Mouse (Mus musculus) neural tube, embryonic 15.5 days (tissue): Measurements from ENCODE around the gene Rnf38. TPM values are rescaled to one million over a fixed set of nuclear protein-coding genes. Genes with fewer than 3 reads are reported as not detected.

ENCODE experiments used
- ATAC-seq: fragments of 200-750 bp; cut with Nextera tagmentation; 2 replicates; pipeline ENCODE4 v1.8.0; 2017; ENCODE audit warnings: mild to moderate bottlenecking, moderate TSS enrichment, moderate library complexity; ENCODE audit not compliant: low FRiP score
- H3K27ac ChIP-seq: fragments of 300-500 bp; sonication (generic); replicated peaks from 2 replicates; pipeline ENCODE4 v1.5.1; 2015; ENCODE audit warnings: mild to moderate bottlenecking, inconsistent platforms
- H3K27me3 ChIP-seq: fragments of 300-500 bp; sonication (generic); replicated peaks from 2 replicates; pipeline ENCODE4 v1.6.1; 2015; ENCODE audit warnings: inconsistent platforms
- H3K36me3 ChIP-seq: fragments of 300-500 bp; sonication (generic); 2 replicates; pipeline ENCODE4 v1.6.1; 2015; ENCODE audit warnings: inconsistent platforms
- H3K4me1 ChIP-seq: fragments of 300-500 bp; sonication (generic); 2 replicates; pipeline ENCODE4 v1.6.1; 2015; ENCODE audit warnings: inconsistent platforms
- H3K4me2 ChIP-seq: fragments of 300-500 bp; sonication (generic); 2 replicates; pipeline ENCODE4 v1.6.1; 2015; ENCODE audit warnings: inconsistent platforms, mild to moderate bottlenecking, moderate library complexity
- H3K4me3 ChIP-seq: fragments of 300-500 bp; sonication (generic); replicated peaks from 2 replicates; pipeline ENCODE4 v1.5.1; 2015; ENCODE audit warnings: mild to moderate bottlenecking, inconsistent platforms
- H3K9ac ChIP-seq: fragments of 300-500 bp; sonication (generic); replicated peaks from 2 replicates; pipeline ENCODE4 v1.6.1; 2015; ENCODE audit warnings: mild to moderate bottlenecking, inconsistent platforms
- H3K9me3 ChIP-seq: fragments of 300-500 bp; sonication (generic); replicated peaks from 2 replicates; pipeline ENCODE4 v1.6.1; 2016; ENCODE audit warnings: inconsistent platforms
- WGBS: fragments of 180-500 bp; shearing (Covaris S2); methylation state at CpG from one replicate; pipeline ENCODE4 v1.1.7; 2015; ENCODE audit warnings: mixed read lengths; 5-methylcytosine and 5-hydroxymethylcytosine counted together
- polyA plus RNA-seq: library from polyadenylated mRNA; unstranded; fragments of >200 nt; fragmentation: Nextera tagmentation; extraction: Ambion mirVana; gene quantifications from 2 replicates; pipeline ENCODE4 v1.2.1, GENCODE M21; 2015

The Rnf38 gene
- polyA plus RNA-seq, 1 experiment from 2014 or later: 23.4 TPM

DNA sequence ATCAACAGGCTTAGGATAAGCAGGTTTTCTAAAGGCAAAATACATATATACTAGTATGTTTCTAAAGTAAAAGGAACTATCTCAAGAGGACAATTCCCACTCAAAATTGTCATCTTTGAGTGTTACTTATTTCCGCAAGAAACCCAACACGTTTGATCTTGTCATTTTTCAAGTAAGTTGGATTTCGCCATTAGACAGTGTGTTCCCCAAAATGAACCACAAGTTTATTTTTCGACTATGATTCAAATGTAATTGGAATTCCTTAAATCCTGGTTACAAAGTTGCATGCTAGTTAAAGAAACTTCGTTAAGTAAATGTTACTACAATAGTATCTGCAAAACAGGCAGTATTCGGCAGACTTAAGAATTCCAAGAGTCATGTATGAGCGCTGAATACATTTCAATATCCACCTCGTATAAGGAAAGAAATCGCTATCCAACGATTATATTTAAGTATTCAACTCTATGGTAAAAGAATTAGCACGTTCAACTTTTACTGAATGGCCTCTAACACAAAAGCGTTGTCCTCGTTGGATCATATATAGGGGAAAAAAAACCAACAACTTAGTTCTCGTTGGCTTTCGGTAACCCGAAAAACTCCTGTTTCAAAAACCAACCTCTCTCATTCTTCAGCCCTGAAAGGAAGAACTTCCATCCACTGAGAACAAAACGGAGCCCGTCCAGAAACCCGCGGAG is 66.7 kb downstream of the Rnf38 start:
- WGBS: 4% methylated on average over 20 of the region's 20 CpGs
- Histone ChIP-seq H3K9me3 (no peaks in the 10 kb centered on the region), H3K4me3 (peak overlapping the region; percentile 93), H3K4me2 (peak overlapping the region; percentile 61), H3K27me3 (no peaks in the 10 kb centered on the region), H3K4me1 (peaks cover 38% of the 10 kb centered on the region), H3K27ac (peak overlapping the region; percentile 97), H3K36me3 (no peaks in the 10 kb centered on the region), H3K9ac (peak overlapping the region; percentile 91)
- ATAC-seq: no peak

DNA sequence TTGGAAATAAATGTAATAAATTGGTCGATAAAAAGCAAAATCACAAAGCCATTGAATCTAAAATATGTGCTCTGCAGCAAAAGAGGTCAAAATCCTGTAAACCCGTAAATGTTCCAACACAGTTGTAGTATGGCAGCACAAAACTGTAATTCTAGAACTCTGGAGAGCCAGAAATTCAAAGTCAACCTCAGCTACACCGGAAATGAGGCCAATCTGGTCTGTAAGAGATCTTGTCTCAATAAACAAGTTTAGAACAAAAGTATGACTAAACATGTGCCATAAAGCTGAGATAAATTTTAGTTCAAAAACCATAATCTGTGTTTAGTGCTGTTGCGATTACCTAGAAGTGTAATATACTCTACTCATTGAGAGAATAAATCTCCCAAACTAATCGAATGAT is 69.0 kb downstream of the Rnf38 start:
- H3K36me3 ChIP-seq: no peaks in the 10 kb centered on the region
- no peak overlapping the region for H3K27ac ChIP-seq
- H3K4me1 ChIP-seq: peaks cover 51% of the 10 kb centered on the region
- H3K27me3 ChIP-seq: no peaks in the 10 kb centered on the region
- ATAC-seq: no peak
- no peak overlapping the region for H3K4me3 ChIP-seq
- WGBS: 68% methylated on average over 5 of the region's 5 CpGs
- no peak overlapping the region for H3K9ac ChIP-seq
- H3K4me2 ChIP-seq: 0 out of 2 replicates have a peak overlapping the region, but pooled peaks have one; percentile 7
- H3K9me3 ChIP-seq: no peaks in the 10 kb centered on the region

DNA sequence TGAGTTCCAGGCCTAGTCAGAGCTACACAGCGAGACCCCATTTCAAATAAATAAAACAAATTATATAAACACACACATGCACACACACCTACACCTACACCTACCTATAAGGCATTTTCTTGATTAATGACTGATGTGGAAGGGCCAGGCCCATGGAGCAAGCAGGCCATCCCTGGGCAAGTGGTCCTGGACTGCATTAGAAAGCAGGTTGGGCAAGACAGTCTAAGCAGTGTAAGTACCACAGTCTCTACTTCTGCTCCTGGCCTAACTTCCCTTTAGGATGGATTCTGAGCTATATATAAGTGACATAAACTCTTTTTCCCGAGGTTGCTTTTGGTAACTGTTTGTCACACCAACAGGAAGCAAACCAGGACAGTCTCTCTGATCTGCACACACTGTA is 70.6 kb downstream of the Rnf38 start:
- no peak for ATAC-seq
- WGBS: 78% methylated on average over 2 of the region's 2 CpGs
- H3K9me3 ChIP-seq: no peaks in the 10 kb centered on the region
- no peak overlapping the region for H3K9ac ChIP-seq
- H3K4me3 ChIP-seq: no peak overlapping the region
- H3K27ac ChIP-seq: no peak overlapping the region
- H3K27me3 ChIP-seq: no peaks in the 10 kb centered on the region
- peaks cover 48% of the 10 kb centered on the region for H3K4me1 ChIP-seq
- H3K4me2 ChIP-seq: no peak overlapping the region
- H3K36me3 ChIP-seq: no peaks in the 10 kb centered on the region

DNA sequence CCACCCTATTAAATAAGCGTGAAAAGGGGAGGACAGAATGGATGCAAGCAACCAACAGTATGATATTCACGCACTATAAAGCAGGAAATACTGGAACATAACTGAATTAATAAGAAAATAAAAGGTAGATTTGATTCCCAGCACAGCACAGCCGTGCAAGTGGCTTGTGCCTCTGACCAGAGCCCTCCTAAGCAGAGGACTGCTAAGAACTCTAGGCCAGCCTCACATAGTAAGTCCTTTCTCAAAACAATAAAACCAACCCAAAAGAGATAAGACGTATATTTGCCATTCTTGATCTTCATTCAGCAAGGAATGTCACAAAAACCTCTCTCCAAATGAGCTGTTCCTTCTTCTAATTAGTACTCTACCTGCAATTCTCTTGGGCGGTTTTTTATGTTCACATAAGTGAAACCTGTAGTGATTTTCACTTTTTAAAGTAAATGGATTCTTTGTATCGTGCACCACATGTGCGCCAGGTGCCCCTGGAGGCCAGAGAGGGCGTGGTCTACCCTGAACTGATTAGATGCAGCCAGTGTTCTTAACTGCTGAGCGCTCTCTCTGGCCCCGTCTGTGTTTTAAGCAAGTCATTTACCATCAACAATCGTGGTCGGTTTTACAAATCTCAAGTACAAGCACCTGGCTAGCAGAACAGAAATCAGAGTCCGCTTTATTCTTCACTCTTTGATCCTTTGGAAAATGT is 72.4 kb downstream of the Rnf38 start:
- H3K4me2 ChIP-seq: no peak overlapping the region
- H3K27ac ChIP-seq: no peak overlapping the region
- 51% methylated on average over 13 of the region's 13 CpGs for WGBS
- H3K4me3 ChIP-seq: no peak overlapping the region
- H3K9ac ChIP-seq: no peak overlapping the region
- no peaks in the 10 kb centered on the region for H3K27me3 ChIP-seq
- no peak for ATAC-seq
- no peaks in the 10 kb centered on the region for H3K36me3 ChIP-seq
- no peaks in the 10 kb centered on the region for H3K9me3 ChIP-seq
- H3K4me1 ChIP-seq: peaks cover 49% of the 10 kb centered on the region

DNA sequence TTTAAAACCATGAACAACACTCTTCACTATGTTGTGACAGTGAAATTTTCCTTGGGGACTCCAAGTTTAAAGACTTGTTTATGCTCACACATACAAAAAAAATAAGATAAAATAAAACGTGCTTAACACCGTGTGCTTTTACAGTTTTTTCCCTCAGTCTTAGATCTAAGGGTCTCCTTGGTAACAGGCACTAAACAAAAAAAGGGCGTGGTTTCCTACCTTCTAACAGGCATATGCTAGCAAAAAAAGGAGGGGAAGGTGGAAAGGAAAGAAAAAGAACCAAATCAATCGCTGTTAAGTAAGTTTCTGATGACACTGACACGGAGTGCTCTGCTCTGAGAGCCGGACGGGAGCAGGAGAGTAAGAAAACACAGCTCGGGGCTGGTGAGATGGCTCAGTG is 73.8 kb downstream of the Rnf38 start:
- no peaks in the 10 kb centered on the region for H3K9me3 ChIP-seq
- ATAC-seq: no peak
- no peaks in the 10 kb centered on the region for H3K36me3 ChIP-seq
- no peak overlapping the region for H3K27ac ChIP-seq
- WGBS: 84% methylated on average over 8 of the region's 8 CpGs
- H3K27me3 ChIP-seq: no peaks in the 10 kb centered on the region
- no peak overlapping the region for H3K4me2 ChIP-seq
- H3K4me3 ChIP-seq: no peak overlapping the region
- H3K9ac ChIP-seq: no peak overlapping the region
- peaks cover 38% of the 10 kb centered on the region for H3K4me1 ChIP-seq

DNA sequence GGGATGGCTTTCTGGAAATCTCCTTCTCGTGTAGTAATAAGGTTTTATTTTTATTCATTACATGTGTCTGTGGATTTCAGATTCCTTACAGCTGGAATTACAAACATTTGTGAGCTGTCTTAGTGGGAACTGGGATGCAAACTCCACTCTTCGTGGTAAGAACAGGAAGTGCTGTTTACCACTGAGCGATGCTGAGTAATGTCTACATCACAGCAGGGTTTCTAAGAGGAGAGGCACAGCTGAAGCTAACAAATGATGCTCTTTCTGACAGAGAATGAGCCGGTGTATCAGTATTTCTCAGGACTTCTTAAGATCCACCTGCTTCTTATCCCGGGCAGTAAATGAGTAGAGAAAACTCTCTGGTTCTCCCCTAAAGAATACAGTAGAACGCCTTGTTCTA is 77.1 kb downstream of the Rnf38 start:
- no peaks in the 10 kb centered on the region for H3K36me3 ChIP-seq
- no peak overlapping the region for H3K4me3 ChIP-seq
- H3K9me3 ChIP-seq: no peaks in the 10 kb centered on the region
- H3K27me3 ChIP-seq: no peaks in the 10 kb centered on the region
- no peak overlapping the region for H3K27ac ChIP-seq
- ATAC-seq: no peak
- H3K4me1 ChIP-seq: peaks cover 14% of the 10 kb centered on the region
- 60% methylated on average over 6 of the region's 6 CpGs for WGBS
- no peak overlapping the region for H3K4me2 ChIP-seq
- no peak overlapping the region for H3K9ac ChIP-seq

DNA sequence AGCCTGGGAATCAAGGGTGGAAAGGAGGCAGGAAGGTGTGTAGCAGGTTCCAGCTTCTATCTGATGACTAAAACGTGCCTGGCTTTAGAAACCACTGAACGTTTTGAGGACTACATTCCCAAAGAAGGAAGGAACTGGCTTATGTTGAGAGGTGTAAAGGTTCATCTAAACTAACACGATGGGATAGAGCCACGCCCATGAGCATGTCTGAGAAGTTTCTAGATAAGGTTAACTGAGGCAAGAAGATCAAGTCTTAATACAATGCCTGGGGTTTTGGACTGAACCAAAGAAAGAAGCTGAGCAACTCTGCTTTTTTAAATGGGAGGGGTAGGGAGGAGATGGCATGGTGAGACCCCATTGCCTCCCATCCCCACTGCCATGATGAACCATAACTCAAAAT is 78.7 kb downstream of the Rnf38 start:
- H3K27me3 ChIP-seq: no peaks in the 10 kb centered on the region
- H3K36me3 ChIP-seq: peaks cover 10% of the 10 kb centered on the region; the same call in 1 of the 2 replicates
- no peak for ATAC-seq
- no peak overlapping the region for H3K4me3 ChIP-seq
- H3K9ac ChIP-seq: no peak overlapping the region
- H3K9me3 ChIP-seq: no peaks in the 10 kb centered on the region
- 96% methylated on average over 4 of the region's 4 CpGs for WGBS
- 0 out of 2 replicates have a peak, but pooled peaks cover 5% of the 10 kb centered on the region for H3K4me1 ChIP-seq
- no peak overlapping the region for H3K4me2 ChIP-seq
- H3K27ac ChIP-seq: no peak overlapping the region

DNA sequence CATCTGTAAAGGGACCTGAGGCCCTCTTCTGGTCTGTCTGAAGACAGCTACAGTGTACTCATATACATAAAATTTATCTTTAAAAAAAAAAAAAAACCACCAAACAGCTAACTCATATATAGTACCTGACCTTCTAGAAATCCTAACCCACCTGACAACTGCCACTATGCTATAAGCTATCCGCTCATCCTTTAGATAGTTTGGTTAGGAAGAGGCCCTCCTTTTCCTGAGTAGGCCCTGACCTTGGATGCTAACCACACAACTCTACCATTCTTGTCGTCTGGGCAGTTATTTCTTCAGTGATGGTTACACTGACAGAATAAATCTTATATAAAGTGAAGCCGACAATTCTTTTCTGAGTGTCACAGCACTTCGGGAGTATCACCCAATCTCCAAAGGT is 80.7 kb downstream of the Rnf38 start:
- no peak overlapping the region for H3K4me2 ChIP-seq

DNA sequence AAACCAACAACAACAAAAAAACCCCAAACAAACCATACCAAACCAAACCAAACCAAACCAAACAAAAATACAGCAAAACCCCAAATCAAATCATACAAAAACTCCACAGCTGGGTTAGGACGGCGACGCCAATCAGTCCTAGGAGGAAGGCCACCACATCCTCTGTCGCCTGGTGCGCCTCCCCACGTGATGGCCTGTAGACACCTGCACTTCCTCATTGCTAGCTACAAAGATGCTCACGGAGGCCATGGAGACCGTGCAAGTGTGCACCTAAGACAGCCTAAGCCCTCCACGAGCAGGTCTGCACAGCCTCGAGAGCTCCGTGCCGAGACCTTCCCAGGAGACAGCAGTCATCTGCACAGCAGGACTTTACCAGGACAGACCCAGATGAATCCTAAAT is 106.8 kb downstream of the Rnf38 start:
- Histone ChIP-seq H3K9ac (no peak overlapping the region), H3K4me2 (no peak overlapping the region), H3K4me3 (no peak overlapping the region), H3K36me3 (peaks cover 52% of the 10 kb centered on the region), H3K4me1 (no peaks in the 10 kb centered on the region), H3K9me3 (no peaks in the 10 kb centered on the region), H3K27me3 (no peaks in the 10 kb centered on the region), H3K27ac (no peak overlapping the region)
- 97% methylated on average over 12 of the region's 12 CpGs for WGBS
- ATAC-seq: no peak

More for the DNA sequence above, 80.7 kb downstream of the Rnf38 start:
- Histone ChIP-seq H3K27ac (no peak overlapping the region), H3K4me1 (0 out of 2 replicates have a peak, but pooled peaks cover 5% of the 10 kb centered on the region), H3K9ac (no peak overlapping the region), H3K36me3 (peaks cover 22% of the 10 kb centered on the region), H3K9me3 (no peaks in the 10 kb centered on the region), H3K27me3 (no peaks in the 10 kb centered on the region), H3K4me3 (no peak overlapping the region)
- 88% methylated on average over 4 of the region's 4 CpGs for WGBS
- ATAC-seq: no peak

DNA sequence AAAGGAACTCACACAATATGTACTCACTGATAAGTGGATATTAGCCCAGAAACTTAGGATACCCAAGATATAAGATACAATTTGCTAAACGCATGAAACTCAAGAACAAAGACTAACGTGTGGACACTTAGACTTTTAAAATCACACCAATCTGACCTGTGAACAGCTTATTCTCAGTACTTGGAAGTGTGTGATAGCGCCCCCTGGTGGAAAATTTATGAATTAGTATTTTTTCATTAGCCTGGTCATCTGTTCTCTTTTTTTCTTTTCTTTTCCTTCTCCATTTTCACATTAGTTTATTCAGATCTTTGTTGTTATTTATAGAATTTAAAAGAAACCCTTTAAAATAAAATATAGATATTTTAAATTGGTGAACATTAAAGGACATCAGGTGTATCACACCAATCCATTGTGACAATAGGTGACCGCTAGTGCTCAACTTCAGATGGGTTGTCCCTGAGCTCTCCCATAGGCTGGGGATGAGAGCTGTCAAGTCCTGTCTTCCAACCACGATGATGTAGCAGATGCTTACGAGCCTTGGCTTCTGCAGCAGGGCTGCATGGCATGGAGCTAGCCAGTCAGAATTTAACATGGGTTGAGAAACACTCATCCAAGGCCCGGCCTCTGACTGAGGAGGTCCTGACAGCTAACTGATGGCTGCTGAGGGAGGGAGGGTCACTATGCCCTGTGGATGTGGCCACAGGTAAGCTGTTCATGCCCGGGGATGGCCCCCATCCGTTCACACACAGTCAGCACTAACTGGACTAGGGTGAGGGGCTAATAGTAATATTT is 114.0 kb downstream of the Rnf38 start:
- Histone ChIP-seq H3K9me3 (no peaks in the 10 kb centered on the region), H3K36me3 (no peaks in the 10 kb centered on the region), H3K9ac (no peak overlapping the region), H3K27me3 (no peaks in the 10 kb centered on the region), H3K4me1 (no peaks in the 10 kb centered on the region), H3K27ac (no peak overlapping the region), H3K4me2 (no peak overlapping the region), H3K4me3 (no peak overlapping the region)
- ATAC-seq: no peak
- 52% methylated on average over 9 of the region's 9 CpGs for WGBS

DNA sequence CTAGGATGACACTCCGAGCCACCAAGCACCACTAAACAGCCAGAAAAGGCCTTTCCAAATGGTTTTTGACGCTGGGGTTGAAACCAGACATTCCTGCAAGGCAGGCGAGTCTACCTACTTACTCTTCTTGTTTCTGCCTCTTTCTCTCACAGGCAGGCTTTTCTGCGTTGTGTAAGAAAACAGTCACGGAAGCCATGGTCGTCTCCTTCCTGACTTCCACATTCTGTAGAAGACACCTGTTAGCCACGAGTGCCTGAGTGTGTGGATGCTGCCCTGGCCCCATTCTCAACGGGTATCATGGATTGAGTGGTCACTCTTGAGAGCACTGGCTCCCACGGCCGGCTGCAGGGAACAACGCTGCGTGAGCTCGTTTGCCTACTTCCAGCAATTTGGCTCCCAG is 118.5 kb downstream of the Rnf38 start:
- Histone ChIP-seq H3K4me1 (peaks cover 12% of the 10 kb centered on the region), H3K27ac (no peak overlapping the region), H3K9ac (no peak overlapping the region), H3K9me3 (no peaks in the 10 kb centered on the region), H3K36me3 (no peaks in the 10 kb centered on the region), H3K4me2 (no peak overlapping the region), H3K4me3 (no peak overlapping the region), H3K27me3 (no peaks in the 10 kb centered on the region)
- WGBS: 89% methylated on average over 13 of the region's 13 CpGs
- ATAC-seq: no peak
